Mouse (Mus musculus) forebrain, embryonic 12.5 days (tissue): Measurements from ENCODE around the gene Ift20. TPM values are rescaled to one million over a fixed set of nuclear protein-coding genes. Genes with fewer than 3 reads are reported as not detected.
"Not testable (repeated sequence)": the region's sequence is repeated elsewhere in the genome, so short reads cannot be mapped to it uniquely, and the experiment has no call there.

Experiments used
- ATAC-seq: fragments of 200-750 bp; cut with Nextera tagmentation; 2 replicates; pipeline ENCODE4 v1.8.0; 2017; ENCODE audit warnings: moderate TSS enrichment; ENCODE audit not compliant: low FRiP score
- H3K27ac ChIP-seq: fragments of 300-500 bp; sonication (generic); 2 replicates; pipeline ENCODE4 v1.5.1; 2016; ENCODE audit warnings: mild to moderate bottlenecking
- H3K27me3 ChIP-seq: fragments of 300-500 bp; sonication (generic); 2 replicates; pipeline ENCODE4 v1.6.1; 2016; ENCODE audit warnings: mild to moderate bottlenecking
- H3K36me3 ChIP-seq: fragments of 300-500 bp; sonication (generic); replicated peaks from 2 replicates; pipeline ENCODE4 v1.6.1; 2016; ENCODE audit warnings: mild to moderate bottlenecking
- H3K4me1 ChIP-seq: fragments of 300-500 bp; sonication (generic); 2 replicates; pipeline ENCODE4 v1.6.1; 2016
- H3K4me2 ChIP-seq: fragments of 300-500 bp; sonication (generic); 2 replicates; pipeline ENCODE4 v1.6.1; 2016; ENCODE audit warnings: mild to moderate bottlenecking, moderate library complexity
- H3K4me3 ChIP-seq: fragments of 300-500 bp; sonication (generic); replicated peaks from 2 replicates; pipeline ENCODE4 v1.5.1; 2016; ENCODE audit warnings: mild to moderate bottlenecking
- H3K9ac ChIP-seq: fragments of 300-500 bp; sonication (generic); 2 replicates; pipeline ENCODE4 v1.6.1; 2016; ENCODE audit warnings: mild to moderate bottlenecking
- H3K9me3 ChIP-seq: fragments of 300-500 bp; sonication (generic); 2 replicates; pipeline ENCODE4 v1.6.1; 2016
- WGBS: fragments of 180-500 bp; shearing (Covaris S2); methylation state at CpG from one replicate; pipeline ENCODE4 v1.1.7; 2016; 5-methylcytosine and 5-hydroxymethylcytosine counted together
- polyA plus RNA-seq: library from polyadenylated mRNA; unstranded; fragments of >200 nt; fragmentation: Nextera tagmentation; extraction: Ambion mirVana; gene quantifications from 2 replicates; pipeline ENCODE4 v1.2.1, GENCODE M21; 2016

Ift20 gene
- polyA plus RNA-seq, 1 experiment from 2014 or later: 97.1 TPM

DNA sequence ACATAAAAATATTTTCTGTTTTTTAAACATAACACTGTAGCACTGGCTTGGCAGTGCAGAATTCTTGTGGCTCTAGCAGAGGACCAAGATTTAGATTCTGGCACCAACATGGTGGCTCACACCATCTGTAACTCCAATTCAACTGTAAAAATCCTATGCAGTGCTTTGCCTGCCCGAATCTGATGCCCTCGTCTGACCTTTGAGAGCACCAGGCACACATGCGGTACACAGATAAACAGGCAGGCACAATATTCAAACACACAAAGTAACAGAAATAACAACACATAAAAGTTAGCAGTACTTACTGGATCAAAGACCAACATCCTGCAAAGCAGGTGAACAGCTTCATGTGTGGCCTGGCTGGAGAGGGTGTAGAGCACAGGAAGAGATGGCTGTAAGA, 38.4 kb downstream of the Ift20 start:
- H3K4me3 ChIP-seq: no peak overlapping the region
- no peak overlapping the region for H3K9ac ChIP-seq
- H3K27me3 ChIP-seq: no peaks in the 10 kb centered on the region
- H3K4me2 ChIP-seq: no peak overlapping the region
- no peaks in the 10 kb centered on the region for H3K9me3 ChIP-seq
- no peaks in the 10 kb centered on the region for H3K4me1 ChIP-seq
- no peak overlapping the region for H3K27ac ChIP-seq
- peaks cover 63% of the 10 kb centered on the region for H3K36me3 ChIP-seq
- ATAC-seq: no peak
- WGBS: 95% methylated on average over 3 of the region's 3 CpGs

DNA sequence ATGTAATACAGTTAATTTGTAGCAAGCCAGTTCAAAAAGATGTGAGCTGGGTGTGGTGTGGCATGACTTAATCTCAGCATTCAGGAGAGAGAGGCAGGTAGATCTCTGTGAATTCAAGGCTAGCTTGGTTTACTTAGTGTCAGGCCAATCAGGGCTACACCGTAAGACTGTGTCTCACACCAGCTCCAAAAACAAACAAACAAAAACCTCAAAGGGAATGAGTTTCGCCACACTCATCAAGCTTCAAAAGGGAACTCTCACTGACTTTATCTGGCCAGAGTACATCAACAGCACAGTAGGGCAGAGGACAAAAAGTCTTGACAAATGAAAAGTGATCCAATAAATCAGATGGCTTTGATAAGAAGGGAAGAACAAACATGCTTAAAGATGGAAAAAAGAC, 38.8 kb downstream of the Ift20 start:
- Histone ChIP-seq H3K27me3 (no peaks in the 10 kb centered on the region), H3K36me3 (peaks cover 63% of the 10 kb centered on the region), H3K4me3 (no peak overlapping the region), H3K4me1 (no peaks in the 10 kb centered on the region), H3K4me2 (no peak overlapping the region), H3K9ac (no peak overlapping the region), H3K27ac (no peak overlapping the region), H3K9me3 (no peaks in the 10 kb centered on the region)
- 92% methylated on average over 2 of the region's 2 CpGs for WGBS
- no peak for ATAC-seq

DNA sequence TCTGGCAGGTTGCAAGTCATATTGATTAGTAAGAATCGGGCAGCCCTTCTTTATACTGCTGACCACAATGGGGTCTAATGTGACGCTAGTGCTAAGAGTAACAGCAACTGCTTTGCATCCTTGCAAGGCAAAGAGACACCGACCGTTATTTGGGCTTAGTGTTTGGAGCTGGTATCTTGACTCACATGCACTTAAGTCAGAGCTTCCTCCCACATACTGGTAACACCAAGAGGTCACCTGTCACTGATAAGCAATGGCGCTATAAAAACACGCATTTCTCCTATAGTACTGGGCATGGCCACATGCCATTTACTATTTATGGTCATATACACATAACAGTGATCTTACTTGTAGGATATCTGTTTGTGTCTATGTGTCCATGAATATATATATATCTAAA, 46.7 kb downstream of the Ift20 start:
- H3K4me3 ChIP-seq: no peak overlapping the region
- no peak overlapping the region for H3K27ac ChIP-seq
- H3K4me1 ChIP-seq: no peaks in the 10 kb centered on the region
- WGBS: 92% methylated on average over 6 of the region's 6 CpGs
- no peak for ATAC-seq
- H3K9ac ChIP-seq: no peak overlapping the region
- H3K27me3 ChIP-seq: no peaks in the 10 kb centered on the region
- no peaks in the 10 kb centered on the region for H3K9me3 ChIP-seq
- peaks cover 46% of the 10 kb centered on the region for H3K36me3 ChIP-seq
- no peak overlapping the region for H3K4me2 ChIP-seq

DNA sequence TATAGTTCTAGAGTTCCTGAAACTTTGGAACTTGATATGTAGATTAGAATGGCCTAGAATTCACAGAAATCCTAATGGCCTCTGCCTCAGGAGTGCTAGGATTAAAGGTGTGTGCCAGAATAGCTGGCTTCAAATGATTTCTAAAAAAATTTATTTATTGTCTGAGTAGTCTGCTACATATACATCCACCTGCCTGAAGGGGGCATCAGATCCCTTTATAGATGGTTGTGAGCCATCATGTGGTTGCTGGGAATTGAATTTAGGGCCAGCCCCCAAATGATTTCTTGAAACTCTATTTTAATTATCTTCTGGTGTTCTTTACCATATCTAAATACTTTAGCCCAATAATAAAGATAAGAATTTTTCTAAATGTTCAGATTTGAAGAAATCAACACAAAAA, 49.9 kb downstream of the Ift20 start:
- ATAC-seq: no peak
- H3K4me1 ChIP-seq: no peaks in the 10 kb centered on the region
- H3K27ac ChIP-seq: no peak overlapping the region
- no peaks in the 10 kb centered on the region for H3K27me3 ChIP-seq
- H3K9me3 ChIP-seq: no peaks in the 10 kb centered on the region
- H3K4me3 ChIP-seq: no peak overlapping the region
- no peak overlapping the region for H3K9ac ChIP-seq
- no peak overlapping the region for H3K4me2 ChIP-seq
- H3K36me3 ChIP-seq: peaks cover 27% of the 10 kb centered on the region

GRCm38 (mm10) chr11:78587677-78588076, 51.5 kb downstream of the Ift20 start:
- H3K36me3 ChIP-seq: peaks cover 17% of the 10 kb centered on the region
- not testable (repeated sequence) for ATAC-seq, H3K27me3 ChIP-seq, H3K4me3 ChIP-seq, H3K4me1 ChIP-seq, H3K4me2 ChIP-seq, H3K27ac ChIP-seq, H3K9me3 ChIP-seq, H3K9ac ChIP-seq
- WGBS: 90% methylated on average over 1 of the region's 1 CpGs

Other genes with a start within 250 kb of the Ift20 start
- gene BC030499, start 245.5 kb upstream of the Ift20 start, polyA plus RNA-seq: 0.41 and 0.52 TPM in 2 replicates
- 63.0 and 64.7 TPM in 2 replicates for gene Spag5, start 234.8 kb upstream of the Ift20 start, polyA plus RNA-seq
- 26.9 and 31.6 TPM in 2 replicates for gene Aldoc, start 213.4 kb upstream of the Ift20 start, polyA plus RNA-seq
- gene Pigs, start 207.9 kb upstream of the Ift20 start, polyA plus RNA-seq: 58.8 and 62.5 TPM in 2 replicates
- gene Unc119, start 192.9 kb upstream of the Ift20 start, polyA plus RNA-seq: 75.6 and 76.5 TPM in 2 replicates
- gene Foxn1, start 149.8 kb upstream of the Ift20 start, polyA plus RNA-seq: 0.06 TPM in 1 of 2 replicates, not detected in the other
- gene Slc13a2, start 114.1 kb upstream of the Ift20 start, polyA plus RNA-seq: not detected in 2 replicates
- gene Slc46a1, start 70.7 kb upstream of the Ift20 start, polyA plus RNA-seq: 18.4 and 19.2 TPM in 2 replicates
- gene Sarm1, start 38.6 kb upstream of the Ift20 start, polyA plus RNA-seq: 32.1 and 34.8 TPM in 2 replicates
- gene Vtn, start 37.3 kb upstream of the Ift20 start, polyA plus RNA-seq: 32.8 and 36.9 TPM in 2 replicates
- not detected in 2 replicates for gene Sebox, start 32.9 kb upstream of the Ift20 start, polyA plus RNA-seq
- 76.8 and 79.7 TPM in 2 replicates for gene Tmem199, start 24.2 kb upstream of the Ift20 start, polyA plus RNA-seq
- 161 and 169 TPM in 2 replicates for gene Poldip2, start 24.2 kb upstream of the Ift20 start, polyA plus RNA-seq
- 72.0 and 72.7 TPM in 2 replicates for gene Tnfaip1, start within 50 bp of the Ift20 start, polyA plus RNA-seq
- gene Tmem97, start 14.4 kb downstream of the Ift20 start, polyA plus RNA-seq: 55.3 and 55.7 TPM in 2 replicates
- 32.3 and 32.8 TPM in 2 replicates for gene Nlk, start 161.0 kb downstream of the Ift20 start, polyA plus RNA-seq
- gene Ccnq, start 215.4 kb downstream of the Ift20 start, polyA plus RNA-seq: 36.5 and 40.3 TPM in 2 replicates